Mouse (Mus musculus): ENCODE measurements around the gene Pced1b.

DNA sequence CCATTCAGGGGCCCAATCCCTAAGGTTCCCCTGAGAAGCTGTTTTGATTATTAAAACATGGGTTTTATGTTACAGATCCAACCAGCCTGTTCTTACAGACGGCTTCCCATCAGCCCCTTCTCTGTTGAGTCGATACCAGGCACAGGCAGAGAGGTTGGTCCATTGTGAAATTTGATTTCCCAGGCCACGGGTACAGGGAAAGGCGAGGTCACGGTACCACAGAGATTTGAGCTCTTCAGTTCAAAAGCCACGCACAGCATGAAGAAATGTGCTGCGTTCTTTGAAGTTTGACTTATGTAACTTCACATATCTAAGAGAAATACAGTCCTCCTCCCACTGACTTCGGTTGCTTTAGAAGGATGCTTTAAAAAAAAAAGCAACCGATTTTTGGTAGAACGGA lies 39.8 kb downstream of the Pced1b start:
- TF ChIP-seq CTCF (IDR thresholded peaks at IDR 0.05) (no peak), POLR2A (IDR thresholded peaks at IDR 0.05; ENCODE audit: insufficient read depth, low read depth, low read length) (no peak), EP300 (IDR thresholded peaks at IDR 0.05; ENCODE audit: insufficient read depth, low read depth, low read length) (no peak)

Measured in heart, adult 2 months (tissue).